Mouse (Mus musculus) monocyte, adult 5-6 weeks (primary cell): ENCODE data around the gene Trim17. TPM values are rescaled to one million over a fixed set of nuclear protein-coding genes. Genes with fewer than 3 reads are reported as not detected.

ENCODE experiments used
- total RNA-seq: library from RNA; stranded (forward); fragments of 200-1000, 200-491, 200-594 nt; gene quantifications from 3 replicates; pipeline ENCODE4 v1.2.3, GENCODE M21; 2017

Gene Trim17
- total RNA-seq, 1 experiment from 2014 or later = not detected

Other genes with a start within 250 kb of the Trim17 start
- not detected in 3 replicates for gene Olfr318, start 230.7 kb upstream of the Trim17 start, total RNA-seq
- gene Olfr317, start 215.5 kb upstream of the Trim17 start, total RNA-seq = not detected in 3 replicates
- gene Olfr316, start 202.0 kb upstream of the Trim17 start, total RNA-seq = not detected in 3 replicates
- not detected in 3 replicates for gene Olfr315, start 181.5 kb upstream of the Trim17 start, total RNA-seq
- gene Olfr314, start 171.7 kb upstream of the Trim17 start, total RNA-seq = not detected in 3 replicates
- gene Fam183b, start 152.7 kb upstream of the Trim17 start, total RNA-seq = not detected in 3 replicates
- not detected in 3 replicates for gene Olfr313, start 139.7 kb upstream of the Trim17 start, total RNA-seq
- not detected in 3 replicates for gene Olfr312, start 125.4 kb upstream of the Trim17 start, total RNA-seq
- not detected in 3 replicates for gene Olfr311, start 115.4 kb upstream of the Trim17 start, total RNA-seq
- gene Gm12258, start 107.5 kb upstream of the Trim17 start, total RNA-seq = 4.3 to 16.7 TPM (median 6.6 TPM) in 3 replicates
- 3.4 to 10.0 TPM (median 3.9 TPM) in 3 replicates for gene 2810021J22Rik, start 87.5 kb upstream of the Trim17 start, total RNA-seq
- 9.4 to 12.8 TPM (median 10.7 TPM) in 3 replicates for gene Zfp39, start 50.5 kb upstream of the Trim17 start, total RNA-seq
- gene Btnl10, start 36.8 kb upstream of the Trim17 start, total RNA-seq = not detected in 3 replicates
- 42.2 to 79.7 TPM (median 47.8 TPM) in 3 replicates for gene Rnf187, start 15.8 kb upstream of the Trim17 start, total RNA-seq
- gene Hist3h2ba, start 5.8 kb upstream of the Trim17 start, total RNA-seq = 1.7 TPM in 2 of 3 replicates, not detected in the other
- 35.6 to 52.4 TPM (median 42.1 TPM) in 3 replicates for gene Hist3h2a, start within 50 bp of the Trim17 start, total RNA-seq
- gene Trim11, start 23.4 kb downstream of the Trim17 start, total RNA-seq = 32.0 to 47.3 TPM (median 32.7 TPM) in 3 replicates
- gene Obscn, start 181.7 kb downstream of the Trim17 start, total RNA-seq = under 0.01 to 0.58 TPM in 2 of 3 replicates, not detected in the other
- gene Iba57, start 209.1 kb downstream of the Trim17 start, total RNA-seq = 4.1 to 15.4 TPM (median 6.4 TPM) in 3 replicates
- not detected in 3 replicates for gene Gjc2, start 228.5 kb downstream of the Trim17 start, total RNA-seq
- 23.1 to 45.9 TPM (median 32.7 TPM) in 3 replicates for gene Guk1, start 237.5 kb downstream of the Trim17 start, total RNA-seq
- 21.2 to 48.1 TPM (median 23.8 TPM) in 3 replicates for gene Mrpl55, start 247.8 kb downstream of the Trim17 start, total RNA-seq